Mouse (Mus musculus) frontal cortex, postnatal 36 days (tissue): ENCODE measurements around the gene Rogdi.

Experiments
- DNase-seq, 2 experiments: peaks; one replicate each; pipeline ENCODE4 v3.0.0; 2022; ENCODE audit warnings: low spot score in 2 of 2

The Rogdi gene

GRCm38 (mm10) chr16:5013054-5013838 lies at the start of gene Rogdi:
TSS of gene Rogdi (minus strand) at chr16:5013553.
- DNase-seq, result peak; percentile 98 to 99

- no peak for DNase-seq
Observed at GRCm38 (mm10) chr16:5058114-5058513, 44.8 kb upstream of the Rogdi start.

GRCm38 (mm10) chr16:5050251-5051110 lies 37.1 kb upstream of the Rogdi start:
- peak; percentile 77 for DNase-seq

- peak; percentile 98 to 100 for DNase-seq
Observed at GRCm38 (mm10) chr16:5049774-5050234, 36.5 kb upstream of the Rogdi start, which contains the start of the genes Glyr1 and Ubn1. TSS of gene Glyr1 (minus strand) at chr16:5049863. TSS of gene Ubn1 (plus strand) at chr16:5050057.

- peak in 1 of 2 experiments; percentile 14 for DNase-seq
Observed at GRCm38 (mm10) chr16:5049182-5049773, 35.9 kb upstream of the Rogdi start.

- no peak for DNase-seq
Observed at GRCm38 (mm10) chr16:5045322-5045721, 32.0 kb upstream of the Rogdi start.

GRCm38 (mm10) chr16:5036649-5037234 lies 23.4 kb upstream of the Rogdi start:
- DNase-seq, result no peak

- DNase-seq, result no peak
Observed at GRCm38 (mm10) chr16:5035591-5035990, 22.2 kb upstream of the Rogdi start.

- DNase-seq, result no peak
Observed at GRCm38 (mm10) chr16:5029847-5030246, 16.5 kb upstream of the Rogdi start.

GRCm38 (mm10) chr16:5024021-5024420 lies 10.7 kb upstream of the Rogdi start:
- DNase-seq, result no peak

- DNase-seq, result no peak
Observed at GRCm38 (mm10) chr16:5014578-5014977, 1.2 kb upstream of the Rogdi start.

GRCm38 (mm10) chr16:5012036-5013005 lies 1.0 kb downstream of the Rogdi start:
- DNase-seq, result peak in 1 of 2 experiments; percentile 28

GRCm38 (mm10) chr16:5011285-5011684 lies 2.1 kb downstream of the Rogdi start:
- DNase-seq, result no peak

GRCm38 (mm10) chr16:5010371-5010935 lies 2.9 kb downstream of the Rogdi start:
- DNase-seq, result no peak

GRCm38 (mm10) chr16:5008076-5008475 lies 5.3 kb downstream of the Rogdi start:
- DNase-seq, result no peak

GRCm38 (mm10) chr16:5007492-5007891 lies 5.9 kb downstream of the Rogdi start:
- no peak for DNase-seq

GRCm38 (mm10) chr16:5007067-5007466 lies 6.3 kb downstream of the Rogdi start, which contains the start of gene Smim22:
TSS of gene Smim22 (plus strand) at chr16:5007288.
- no peak for DNase-seq

- no peak for DNase-seq
Observed at GRCm38 (mm10) chr16:5000611-5001010, 12.7 kb downstream of the Rogdi start.

GRCm38 (mm10) chr16:4998984-4999383 lies 14.4 kb downstream of the Rogdi start:
- DNase-seq, result no peak

- no peak for DNase-seq
Observed at GRCm38 (mm10) chr16:4997553-4997952, 15.8 kb downstream of the Rogdi start, which contains the start of gene Sept12. TSS of gene Sept12 (minus strand) at chr16:4997852.
